Mouse (Mus musculus) neural tube, embryonic 11.5 days (tissue): ENCODE results near the gene Col6a2. TPM values are rescaled to one million over a fixed set of nuclear protein-coding genes. Genes with fewer than 3 reads are reported as not detected.

Experiments used
- ATAC-seq: fragments of 200-750 bp; cut with Nextera tagmentation; 2 replicates; pipeline ENCODE4 v1.8.0; 2017; ENCODE audit warnings: moderate number of reproducible peaks, mild to moderate bottlenecking, moderate TSS enrichment, moderate library complexity; ENCODE audit not compliant: insufficient read depth, low FRiP score, low TSS enrichment
- DNase-seq: peaks from one replicate; pipeline ENCODE4 v3.0.0-alpha.2; 2015; ENCODE audit warnings: low spot score
- H3K27ac ChIP-seq: fragments of 300-500 bp; sonication (generic); 2 replicates; pipeline ENCODE4 v1.5.1; 2014; ENCODE audit warnings: low read depth, mild to moderate bottlenecking, low read length
- H3K27me3 ChIP-seq: fragments of 300-500 bp; sonication (generic); 2 replicates; pipeline ENCODE4 v1.6.1; 2014; ENCODE audit warnings: mild to moderate bottlenecking, low read length, mixed read lengths; ENCODE audit not compliant: control insufficient read depth, insufficient read depth
- H3K36me3 ChIP-seq: fragments of 300-500 bp; sonication (generic); 2 replicates; pipeline ENCODE4 v1.6.1; 2014; ENCODE audit warnings: mild to moderate bottlenecking, low read length, moderate library complexity, mixed read lengths; ENCODE audit not compliant: control insufficient read depth, insufficient read depth
- H3K4me1 ChIP-seq: fragments of 300-500 bp; sonication (generic); 2 replicates; pipeline ENCODE4 v1.6.1; 2014; ENCODE audit warnings: low read length, mixed read lengths; ENCODE audit not compliant: control insufficient read depth, insufficient read depth
- H3K4me2 ChIP-seq: fragments of 300-500 bp; sonication (generic); 2 replicates; pipeline ENCODE4 v1.6.1; 2014; ENCODE audit warnings: low read depth, mild to moderate bottlenecking, moderate library complexity
- H3K4me3 ChIP-seq: fragments of 300-500 bp; sonication (generic); 2 replicates; pipeline ENCODE4 v1.5.1; 2014; ENCODE audit warnings: low read depth, low read length
- H3K9ac ChIP-seq: fragments of 300-500 bp; sonication (generic); 2 replicates; pipeline ENCODE4 v1.6.1; 2014; ENCODE audit warnings: mild to moderate bottlenecking, low read length
- H3K9me3 ChIP-seq: fragments of 300-500 bp; sonication (generic); 2 replicates; pipeline ENCODE4 v1.6.1; 2016; ENCODE audit warnings: low read length; ENCODE audit not compliant: control insufficient read depth
- WGBS: fragments of 180-500 bp; shearing (Covaris S2); extraction: QIAGEN DNeasy Blood & Tissue Kit; methylation state at CpG from one replicate; pipeline ENCODE4 v1.1.7; 2014; 5-methylcytosine and 5-hydroxymethylcytosine counted together
- polyA plus RNA-seq: library from polyadenylated mRNA; unstranded; fragments of >200 nt; fragmentation: Nextera tagmentation; extraction: Ambion mirVana; gene quantifications from 2 replicates; pipeline ENCODE4 v1.2.1, GENCODE M21; 2014

Gene Col6a2
- polyA plus RNA-seq, 1 experiment from 2014 or later: 10.3 TPM

DNA sequence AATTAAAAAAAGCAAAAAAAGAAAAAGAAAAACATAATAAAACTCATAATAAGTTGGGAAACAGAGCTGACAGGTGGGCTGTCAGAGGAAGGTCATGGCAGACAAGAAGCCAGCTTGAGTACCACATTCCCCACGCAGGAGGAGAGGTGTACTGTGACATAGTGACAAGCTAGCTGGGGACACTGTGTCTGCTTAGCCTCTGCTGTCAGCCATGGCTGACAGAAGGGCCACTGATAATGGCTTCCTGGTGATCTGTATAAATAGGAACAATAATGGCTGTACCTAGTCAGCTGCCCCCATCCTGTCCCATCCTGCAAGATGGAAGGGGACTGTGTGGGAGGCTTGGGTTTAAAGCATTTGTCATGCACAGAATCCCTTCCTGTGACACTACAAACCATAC, 37.2 kb downstream of the Col6a2 start:
- 77% methylated on average over 1 of the region's 1 CpGs for WGBS
- no peaks in the 10 kb centered on the region for H3K36me3 ChIP-seq
- H3K9ac ChIP-seq: no peak overlapping the region
- no peak overlapping the region for H3K4me3 ChIP-seq
- DNase-seq: no peak
- ATAC-seq: no peak
- no peaks in the 10 kb centered on the region for H3K4me1 ChIP-seq
- H3K27ac ChIP-seq: no peak overlapping the region
- H3K4me2 ChIP-seq: no peak overlapping the region
- no peaks in the 10 kb centered on the region for H3K9me3 ChIP-seq
- no peaks in the 10 kb centered on the region for H3K27me3 ChIP-seq

DNA sequence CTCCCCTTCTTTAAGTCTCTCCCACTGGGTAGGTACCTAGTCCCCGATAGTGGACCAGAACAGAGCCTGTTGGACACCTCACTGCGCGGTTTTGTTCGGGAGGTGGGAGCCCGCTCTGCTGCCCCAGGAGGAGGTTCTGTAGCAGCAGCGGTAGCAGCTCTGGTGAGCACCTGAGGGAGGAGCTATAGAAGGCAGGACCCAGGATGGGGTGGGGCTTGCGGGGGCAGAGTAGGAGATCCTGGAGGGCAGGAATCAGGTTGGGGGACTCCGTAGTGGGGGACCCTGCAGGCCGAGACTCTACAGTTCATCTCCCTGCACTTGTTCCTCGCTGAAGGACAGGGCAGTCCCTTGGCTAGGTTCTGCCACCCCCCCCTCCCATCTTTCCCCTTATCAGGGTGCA, 39.3 kb downstream of the Col6a2 start:
- H3K27me3 ChIP-seq: no peaks in the 10 kb centered on the region
- H3K27ac ChIP-seq: no peak overlapping the region
- ATAC-seq (no peak), DNase-seq (no peak)
- no peak overlapping the region for H3K9ac ChIP-seq
- no peaks in the 10 kb centered on the region for H3K4me1 ChIP-seq
- H3K36me3 ChIP-seq: no peaks in the 10 kb centered on the region
- no peak overlapping the region for H3K4me2 ChIP-seq
- H3K4me3 ChIP-seq: no peak overlapping the region
- H3K9me3 ChIP-seq: no peaks in the 10 kb centered on the region
- WGBS: 21% methylated on average over 10 of the region's 10 CpGs

DNA sequence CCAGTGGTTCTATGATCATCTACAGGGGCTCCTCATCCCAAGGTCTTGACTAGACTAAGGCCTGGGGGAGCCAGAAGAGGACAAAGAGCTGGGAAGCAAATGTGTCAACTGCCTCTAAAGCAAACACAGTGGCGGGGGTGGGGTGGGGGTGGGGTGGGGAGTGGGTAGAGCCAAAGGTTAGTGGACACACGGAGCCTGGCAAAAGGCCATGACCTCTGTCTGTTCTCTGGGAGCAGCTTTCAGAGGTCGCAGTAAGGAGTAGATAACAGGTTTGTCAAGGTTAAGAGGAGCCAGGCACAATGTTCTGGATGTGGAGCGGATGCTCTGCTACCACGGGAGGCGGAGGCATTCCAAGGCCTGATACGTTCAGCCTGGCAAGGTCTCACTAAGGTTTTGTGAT, 46.5 kb downstream of the Col6a2 start:
- no peak overlapping the region for H3K27ac ChIP-seq
- H3K4me1 ChIP-seq: no peaks in the 10 kb centered on the region
- H3K27me3 ChIP-seq: no peaks in the 10 kb centered on the region
- no peak overlapping the region for H3K4me3 ChIP-seq
- no peak overlapping the region for H3K9ac ChIP-seq
- H3K9me3 ChIP-seq: no peaks in the 10 kb centered on the region
- DNase-seq (no peak), ATAC-seq (no peak)
- WGBS: 82% methylated on average over 7 of the region's 7 CpGs
- no peaks in the 10 kb centered on the region for H3K36me3 ChIP-seq
- H3K4me2 ChIP-seq: no peak overlapping the region

DNA sequence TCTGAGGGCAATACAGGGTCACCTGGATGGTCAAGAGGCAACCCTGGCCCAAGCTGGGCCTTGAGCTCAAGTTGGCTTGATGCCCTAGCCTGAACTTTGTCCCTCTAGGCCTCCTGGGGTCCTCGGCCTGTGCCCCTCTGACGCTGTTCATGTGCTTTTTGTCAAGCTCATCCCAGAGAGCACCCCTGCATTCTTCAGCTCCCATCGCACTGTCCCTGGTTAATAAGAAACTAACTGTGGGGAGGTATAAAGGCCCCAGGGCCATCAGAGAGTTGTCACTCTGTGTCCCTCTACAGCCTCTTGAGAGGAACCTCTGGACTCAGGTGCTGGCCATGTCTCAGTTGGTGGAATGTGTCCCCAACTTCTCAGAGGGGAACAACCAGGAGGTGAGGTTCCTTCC, 48.1 kb downstream of the Col6a2 start, which contains the start of gene Ftcd:
Gene Ftcd (plus strand): TSS at position 275 of the 400 bp plus-strand sequence.
- H3K27me3 ChIP-seq: no peaks in the 10 kb centered on the region
- no peak within 1 kb of the TSS for H3K4me2 ChIP-seq
- H3K4me1 ChIP-seq: no peaks in the 10 kb centered on the region
- H3K9me3 ChIP-seq: no peaks in the 10 kb centered on the region
- H3K27ac ChIP-seq: no peak within 1 kb of the TSS
- no peak within 1 kb of the TSS for H3K9ac ChIP-seq
- no peak for DNase-seq
- no peak for ATAC-seq
- H3K36me3 ChIP-seq: no peaks in the 10 kb centered on the region; the same call in 1 of the 2 replicates
- 77% methylated on average over 3 of the region's 3 CpGs for WGBS
- no peak within 1 kb of the TSS for H3K4me3 ChIP-seq

DNA sequence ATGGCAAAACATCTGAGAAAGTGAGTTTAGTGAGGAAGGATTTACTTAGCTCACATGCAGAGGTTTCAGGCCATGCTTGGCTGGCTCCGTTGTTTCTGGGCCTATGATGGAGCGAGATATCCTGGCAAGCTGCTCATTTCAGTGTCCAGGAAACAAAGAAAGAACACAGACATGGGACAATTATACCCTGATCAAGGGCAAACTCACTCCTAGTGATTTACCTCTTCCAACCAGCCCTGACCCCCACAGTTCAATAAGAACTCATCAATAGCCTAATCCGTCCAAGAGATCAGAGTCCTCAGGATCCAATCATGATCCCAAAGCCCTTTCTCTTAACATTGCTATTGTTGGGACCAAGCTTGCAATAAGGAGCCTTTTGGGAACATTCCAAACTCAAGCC, 51.3 kb downstream of the Col6a2 start:
- H3K36me3 ChIP-seq: no peaks in the 10 kb centered on the region; the same call in 1 of the 2 replicates
- H3K4me3 ChIP-seq: no peak overlapping the region
- no peaks in the 10 kb centered on the region for H3K27me3 ChIP-seq
- no peaks in the 10 kb centered on the region for H3K9me3 ChIP-seq
- no peak overlapping the region for H3K4me2 ChIP-seq
- H3K27ac ChIP-seq: no peak overlapping the region
- no peak for DNase-seq
- no peaks in the 10 kb centered on the region for H3K4me1 ChIP-seq
- WGBS: 80% methylated on average over 3 of the region's 3 CpGs
- H3K9ac ChIP-seq: no peak overlapping the region
- no peak for ATAC-seq

DNA sequence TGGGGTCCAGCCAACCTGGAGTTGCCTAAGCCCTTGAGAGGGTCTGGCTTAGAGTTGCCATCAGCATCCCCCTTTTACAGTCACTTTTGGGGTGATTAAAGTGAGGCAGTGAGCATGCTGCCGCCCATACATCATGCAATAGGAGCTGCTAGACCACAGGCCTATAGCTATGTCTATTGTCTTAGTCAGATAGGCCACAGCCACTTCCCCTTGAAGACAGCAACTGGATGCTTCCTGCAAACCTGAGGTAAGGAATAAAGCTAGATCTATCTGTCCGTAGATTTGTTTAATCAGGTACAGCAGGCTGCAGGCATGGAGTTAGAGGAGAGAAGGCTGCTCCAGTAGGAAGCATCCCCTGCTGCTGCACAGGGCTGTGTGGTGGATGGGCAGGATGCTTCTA, 52.4 kb downstream of the Col6a2 start:
- 76% methylated on average over 2 of the region's 2 CpGs for WGBS
- no peak for ATAC-seq
- no peaks in the 10 kb centered on the region; the same call in 1 of the 2 replicates for H3K36me3 ChIP-seq
- H3K4me3 ChIP-seq: no peak overlapping the region
- no peak overlapping the region for H3K27ac ChIP-seq
- no peak overlapping the region for H3K4me2 ChIP-seq
- H3K4me1 ChIP-seq: no peaks in the 10 kb centered on the region
- DNase-seq: no peak
- no peaks in the 10 kb centered on the region for H3K27me3 ChIP-seq
- no peaks in the 10 kb centered on the region for H3K9me3 ChIP-seq
- no peak overlapping the region for H3K9ac ChIP-seq

DNA sequence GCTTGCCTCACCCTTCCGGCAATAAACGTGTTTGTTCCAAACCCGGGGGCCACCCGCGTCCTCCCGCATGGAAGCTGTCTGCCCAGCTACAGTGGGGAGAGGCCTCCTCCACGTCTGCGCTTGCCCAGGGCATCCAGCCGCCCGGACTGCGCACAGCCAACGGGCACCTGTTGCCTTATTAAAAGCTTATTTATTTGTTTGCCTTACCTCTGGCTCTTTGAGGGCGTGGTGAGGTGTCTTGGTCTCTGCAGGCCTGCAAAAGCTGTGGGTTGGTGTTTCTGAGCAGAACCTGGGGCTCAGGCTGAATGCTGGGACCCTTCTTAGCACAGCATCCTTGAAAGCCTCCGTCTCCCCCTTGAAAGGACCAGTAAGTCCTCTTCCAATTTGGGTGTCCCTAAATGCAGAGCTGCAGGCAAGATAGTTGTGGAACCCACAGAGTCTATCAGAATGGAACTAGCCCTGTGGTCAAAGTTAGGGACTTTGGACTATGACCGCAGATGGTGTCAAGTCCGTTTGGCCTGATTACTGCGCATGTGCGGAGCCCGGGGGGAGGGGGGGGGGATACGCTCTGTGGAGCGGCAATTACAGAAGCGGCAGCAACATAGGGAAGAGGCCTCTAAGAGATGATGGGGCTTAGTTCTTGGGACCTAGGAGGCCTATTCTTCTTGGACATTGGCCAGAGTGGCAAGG, 53.3 kb downstream of the Col6a2 start:
- no peak for DNase-seq
- WGBS: 91% methylated on average over 22 of the region's 22 CpGs
- Histone ChIP-seq H3K4me3 (no peak overlapping the region), H3K4me1 (no peaks in the 10 kb centered on the region), H3K9ac (no peak overlapping the region), H3K27ac (no peak overlapping the region), H3K36me3 (no peaks in the 10 kb centered on the region; the same call in 1 of the 2 replicates), H3K4me2 (no peak overlapping the region), H3K27me3 (no peaks in the 10 kb centered on the region), H3K9me3 (no peaks in the 10 kb centered on the region)
- ATAC-seq: no peak

DNA sequence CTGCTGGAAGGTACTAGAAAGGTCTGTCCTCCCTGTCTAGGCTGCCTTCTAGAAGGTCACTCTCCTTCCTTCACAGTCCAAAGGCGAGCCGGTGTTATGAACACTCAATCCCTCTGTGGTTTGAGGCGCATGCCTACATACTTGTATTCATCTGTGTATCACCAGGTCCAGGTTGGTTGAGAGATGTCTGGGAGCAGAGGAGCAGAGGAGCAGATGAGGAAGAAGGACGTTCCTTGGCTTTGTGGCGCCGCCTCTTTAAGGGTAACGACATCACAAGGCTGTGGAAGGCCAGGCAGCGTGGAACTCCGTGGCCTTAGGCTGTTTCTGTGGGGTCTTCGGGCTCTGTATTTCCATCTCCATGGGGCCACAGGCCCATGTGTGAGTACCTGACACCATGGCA, 61.5 kb downstream of the Col6a2 start, which contains the start of gene Spatc1l:
Gene Spatc1l (plus strand): TSS at position 301 of the 400 bp plus-strand sequence.
- ATAC-seq (no peak), DNase-seq (no peak)
- no peaks in the 10 kb centered on the region for H3K36me3 ChIP-seq
- H3K9ac ChIP-seq: no peak within 1 kb of the TSS
- no peak within 1 kb of the TSS for H3K4me3 ChIP-seq
- H3K27ac ChIP-seq: no peak within 1 kb of the TSS
- H3K27me3 ChIP-seq: no peaks in the 10 kb centered on the region
- H3K4me2 ChIP-seq: no peak within 1 kb of the TSS
- H3K4me1 ChIP-seq: no peaks in the 10 kb centered on the region
- no peaks in the 10 kb centered on the region for H3K9me3 ChIP-seq
- WGBS: 89% methylated on average over 10 of the region's 10 CpGs

DNA sequence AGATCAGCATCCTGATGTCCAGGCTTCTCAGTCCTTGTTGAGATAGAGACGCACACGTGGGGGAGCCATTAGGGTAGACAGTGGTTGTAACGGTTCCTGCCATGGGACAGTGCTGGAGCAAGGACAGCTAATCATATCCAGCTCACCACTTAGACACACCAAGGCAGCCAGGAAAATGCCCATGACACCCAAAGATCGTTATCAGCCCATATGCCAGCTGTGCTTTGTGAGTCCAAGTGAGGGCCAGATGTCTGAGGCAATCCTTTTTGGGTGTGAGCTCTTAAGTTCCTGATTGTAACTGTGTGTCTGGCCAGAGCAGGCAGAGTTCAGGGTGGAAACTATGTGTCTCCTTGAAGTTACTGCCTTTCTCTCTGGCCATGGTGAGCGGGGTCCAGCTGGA, 69.4 kb downstream of the Col6a2 start:
- H3K4me2 ChIP-seq: no peak overlapping the region
- 93% methylated on average over 5 of the region's 5 CpGs for WGBS
- no peaks in the 10 kb centered on the region for H3K27me3 ChIP-seq
- no peaks in the 10 kb centered on the region for H3K9me3 ChIP-seq
- DNase-seq (no peak), ATAC-seq (no peak)
- H3K27ac ChIP-seq: no peak overlapping the region
- H3K36me3 ChIP-seq: peaks cover 19% of the 10 kb centered on the region
- no peak overlapping the region for H3K4me3 ChIP-seq
- no peak overlapping the region for H3K9ac ChIP-seq
- H3K4me1 ChIP-seq: no peaks in the 10 kb centered on the region
